Mouse (Mus musculus): ENCODE results near the gene Olfr646.

Gene Olfr646

DNA sequence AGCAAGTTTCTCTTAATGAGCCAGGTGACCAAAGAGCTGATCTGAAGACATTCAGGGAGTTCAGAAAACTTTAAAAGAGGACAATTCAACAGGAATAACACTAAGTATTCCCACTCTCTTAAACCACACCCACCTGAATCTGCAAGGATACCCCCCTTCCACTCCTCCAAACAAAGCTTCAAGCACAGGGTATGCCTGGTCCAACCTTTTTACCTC, at the start of gene Olfr646:
Gene Olfr646, plus strand, starts transcription at position 117 of the 216 bp plus-strand sequence.
- DNase-seq (ENCODE audit: low spot score): no peak

DNA sequence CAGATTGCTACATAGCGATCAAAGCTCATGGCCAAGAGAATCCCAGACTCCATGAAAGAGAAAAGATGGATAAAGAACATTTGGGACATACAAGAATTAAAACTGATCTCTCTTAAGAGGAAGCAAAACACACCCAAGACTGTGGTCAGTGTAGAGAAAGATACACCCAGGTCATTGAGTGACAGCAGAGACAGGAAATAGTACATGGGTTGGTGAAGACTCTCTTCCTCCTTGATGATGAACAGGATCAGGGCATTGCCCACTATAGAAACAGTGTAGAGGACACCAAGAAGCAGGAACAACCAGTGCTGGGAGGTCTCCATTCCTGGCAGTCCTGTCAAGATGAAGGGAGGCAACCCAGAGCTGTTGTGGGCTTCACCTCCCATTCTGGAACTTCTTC, 45.5 kb upstream of the Olfr646 start:
- no peak for DNase-seq (ENCODE audit: low spot score)

GRCm38 (mm10) chr7:104061345-104061744, 43.3 kb upstream of the Olfr646 start, which contains the start of gene 4930516K23Rik:
Gene 4930516K23Rik, minus strand, starts transcription at chr7:104061445.
- DNase-seq (ENCODE audit: low spot score): no peak

DNA sequence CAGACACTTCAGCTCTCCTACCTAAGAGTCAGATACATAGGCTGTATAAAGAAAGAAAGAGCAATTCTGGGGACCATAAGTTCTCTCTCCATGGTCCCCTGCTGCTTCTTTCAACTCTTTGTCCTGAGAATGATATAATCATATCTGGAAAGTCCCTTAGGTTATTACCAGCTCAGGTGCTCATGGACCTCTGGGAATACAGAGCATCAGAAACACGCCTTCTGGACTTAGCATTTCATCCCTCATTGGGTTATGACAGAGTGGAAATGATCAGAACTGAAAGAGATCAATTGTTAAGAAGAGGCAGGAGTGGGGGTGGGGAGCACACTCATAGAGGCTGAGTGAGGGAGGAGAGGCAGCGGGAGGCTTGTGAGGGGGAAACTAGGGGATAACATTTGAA, 32.9 kb upstream of the Olfr646 start, which contains the start of gene Olfr644:
Gene Olfr644, minus strand, starts transcription at position 101 of the 400 bp plus-strand sequence.
- DNase-seq (ENCODE audit: low spot score): peak; percentile 3

GRCm38 (mm10) chr7:104085365-104085764, 19.3 kb upstream of the Olfr646 start, which contains the start of gene Olfr645:
Gene Olfr645, minus strand, starts transcription at chr7:104085465.
- DNase-seq (ENCODE audit: low spot score): no peak

GRCm38 (mm10) chr7:104103913-104104756, 538 bp upstream of the Olfr646 start:
- DNase-seq (ENCODE audit: low spot score): no peak

- DNase-seq (ENCODE audit: low spot score): no peak
These were observed 25.1 kb downstream of the Olfr646 start, which contains the start of gene Ubqln5 for GRCm38 (mm10) chr7:104129726-104130125. Gene Ubqln5, minus strand, starts transcription at chr7:104129826.

DNA sequence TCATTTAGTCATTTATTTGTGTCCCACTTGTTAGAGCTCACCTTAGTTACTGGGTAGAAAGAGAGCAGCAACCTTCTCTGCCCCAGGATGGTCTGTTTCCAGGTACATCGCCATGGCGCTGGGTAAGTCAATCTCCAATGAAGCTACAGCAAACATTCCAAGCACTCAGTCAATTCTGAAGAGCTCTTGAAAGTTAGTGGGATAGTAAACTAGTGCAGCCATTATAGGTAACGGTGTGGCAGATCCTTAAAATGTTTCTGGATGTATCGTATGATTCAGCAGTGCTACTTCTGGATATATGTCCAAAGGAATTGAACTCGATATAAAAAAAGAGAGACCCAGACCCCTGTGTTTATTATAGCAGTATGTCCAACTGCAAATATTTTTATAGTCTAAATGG, 32.6 kb downstream of the Olfr646 start, which contains the start of gene Olfr643:
Gene Olfr643, minus strand, starts transcription at position 101 of the 400 bp plus-strand sequence.
- DNase-seq (ENCODE audit: low spot score): no peak

DNA sequence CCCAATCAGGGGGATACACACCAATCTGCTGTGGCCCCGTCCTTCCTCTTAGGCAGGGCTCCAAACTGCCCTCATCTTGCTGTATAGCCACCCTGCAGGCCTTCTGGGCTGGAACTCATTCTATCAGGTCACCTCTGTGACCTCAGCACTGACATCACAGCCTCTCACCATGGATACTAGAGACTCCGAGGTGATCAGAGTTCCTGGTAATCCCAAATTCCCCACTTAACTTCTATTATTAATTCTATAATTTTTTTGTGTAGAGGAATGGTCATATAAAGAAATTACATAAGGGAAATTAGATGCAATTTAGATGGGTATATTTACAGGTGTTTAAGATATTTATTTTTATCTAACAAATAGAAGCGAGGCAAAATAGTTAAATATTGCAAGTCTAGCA, 38.5 kb downstream of the Olfr646 start, which contains the start of gene Ubqln3:
Gene Ubqln3, minus strand, starts transcription at position 101 of the 400 bp plus-strand sequence.
- no peak for DNase-seq (ENCODE audit: low spot score)

- DNase-seq (ENCODE audit: low spot score): no peak
These were observed 45.8 kb downstream of the Olfr646 start, which contains the start of gene Ubqlnl for GRCm38 (mm10) chr7:104150456-104150855. Gene Ubqlnl, minus strand, starts transcription at chr7:104150556.

Measured in retina, embryonic 14.5 days (tissue).